Mouse (Mus musculus): Measurements from ENCODE around the gene Bag5.
"Not testable (repeated sequence)": the region's sequence is repeated elsewhere in the genome, so short reads cannot be mapped to it uniquely, and the experiment has no call there.

Gene Bag5

GRCm38 (mm10) chr12:111677421-111677820 is 35.6 kb downstream of the Bag5 start:
- in situ Hi-C loops (cut with MboI, MseI), result loop anchor here (10.0 kb wide), 1 partner anchor 977 kb away; no protein-coding TSS in a partner anchor

GRCm38 (mm10) chr12:111675797-111676580 is 37.1 kb downstream of the Bag5 start:
- in situ Hi-C loops (cut with MboI, MseI), result loop anchor here (10.0 kb wide), 1 partner anchor 979 kb away; no protein-coding TSS in a partner anchor

DNA sequence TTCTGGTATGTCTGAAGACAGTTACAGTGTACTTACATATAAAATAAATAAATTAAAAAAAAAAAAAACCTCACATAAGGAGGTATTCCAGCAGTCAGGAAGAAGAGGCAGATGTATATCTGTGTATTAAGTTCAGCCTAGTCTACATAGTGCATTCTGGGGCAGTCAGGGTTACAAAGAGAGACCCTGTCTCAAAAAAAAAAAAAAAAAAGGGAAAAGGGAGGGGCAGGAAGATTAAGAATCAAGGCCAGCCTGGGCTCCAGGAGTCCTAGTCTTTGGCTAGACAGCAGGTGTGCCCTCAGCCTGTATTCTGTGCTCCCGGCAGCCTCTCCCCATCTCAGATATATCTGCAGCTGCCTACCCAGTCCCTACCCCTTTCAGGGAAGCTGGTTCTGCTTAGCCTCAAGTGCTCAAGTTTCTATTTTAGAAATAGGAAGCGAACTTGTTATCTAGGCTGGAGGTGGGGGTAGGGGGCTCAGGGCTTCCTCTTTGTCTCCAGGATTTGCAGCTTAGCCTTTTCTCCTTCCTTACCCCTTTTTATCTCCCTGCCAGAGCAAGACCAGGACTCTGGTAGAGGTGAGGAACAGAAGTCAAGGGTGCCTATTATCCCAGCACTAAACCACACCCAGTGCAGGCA is 38.1 kb downstream of the Bag5 start:
- in situ Hi-C loops (cut with MboI, MseI), result loop anchor here (10.0 kb wide), 1 partner anchor 980 kb away; no protein-coding TSS in a partner anchor

- in situ Hi-C loops (cut with MboI, MseI), result loop anchor here (10.0 kb wide), 1 partner anchor 982 kb away; no protein-coding TSS in a partner anchor
Observed at GRCm38 (mm10) chr12:111672581-111672980, 40.5 kb downstream of the Bag5 start.

GRCm38 (mm10) chr12:111672176-111672575 is 40.9 kb downstream of the Bag5 start, which contains the start of gene Ckb:
Gene Ckb, minus strand, starts transcription at chr12:111672338.
- in situ Hi-C loops (cut with MboI, MseI), result loop anchor here (10.0 kb wide), 1 partner anchor 983 kb away; no protein-coding TSS in a partner anchor

DNA sequence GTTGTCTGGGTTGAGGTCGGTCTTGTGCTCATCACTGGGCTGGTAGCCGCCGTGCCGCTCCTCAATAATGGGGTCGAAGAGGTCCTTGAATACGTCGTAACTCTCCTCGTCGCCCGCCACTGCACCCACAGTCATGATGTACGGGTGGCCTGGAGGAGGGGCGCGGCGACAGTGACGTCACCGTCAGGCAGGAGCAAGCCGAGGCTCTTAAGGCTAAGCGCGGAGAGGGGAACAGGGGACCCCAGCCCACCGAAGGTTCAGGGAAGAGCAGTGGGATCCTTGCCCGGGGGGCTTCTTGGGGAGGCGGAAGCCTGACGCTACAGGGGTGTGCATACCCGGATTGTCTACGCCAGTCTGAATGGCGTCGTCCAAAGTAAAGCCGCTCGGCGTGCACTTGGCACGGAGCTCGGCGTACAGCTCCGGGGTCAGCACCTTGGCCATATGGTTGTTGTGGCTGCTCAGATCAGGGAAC is 41.6 kb downstream of the Bag5 start:
- in situ Hi-C loops (cut with MboI, MseI), result loop anchor here (10.0 kb wide), 1 partner anchor 983 kb away; no protein-coding TSS in a partner anchor

DNA sequence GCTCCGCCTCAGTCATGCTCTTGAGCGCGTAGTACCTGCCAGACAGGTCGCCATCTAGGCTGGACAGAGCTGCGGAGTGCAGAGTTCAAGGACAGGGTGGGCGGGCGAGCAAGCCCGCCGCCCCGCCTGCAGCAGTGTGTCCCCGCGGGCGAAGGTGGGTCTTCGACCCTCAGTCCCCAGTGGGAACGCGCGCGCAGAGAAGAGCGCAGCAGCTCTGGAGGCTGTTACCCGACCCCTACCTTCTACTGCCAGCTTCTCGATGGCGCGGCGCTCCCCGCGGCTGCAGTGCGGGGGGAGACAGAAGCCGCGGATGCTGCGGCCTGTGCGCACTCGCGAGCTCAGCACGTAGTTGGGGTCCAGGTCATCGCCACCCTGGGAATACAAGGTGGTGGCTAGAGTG is 42.1 kb downstream of the Bag5 start:
- in situ Hi-C loops (cut with MboI, MseI), result loop anchor here (10.0 kb wide), 1 partner anchor 984 kb away; no protein-coding TSS in a partner anchor

DNA sequence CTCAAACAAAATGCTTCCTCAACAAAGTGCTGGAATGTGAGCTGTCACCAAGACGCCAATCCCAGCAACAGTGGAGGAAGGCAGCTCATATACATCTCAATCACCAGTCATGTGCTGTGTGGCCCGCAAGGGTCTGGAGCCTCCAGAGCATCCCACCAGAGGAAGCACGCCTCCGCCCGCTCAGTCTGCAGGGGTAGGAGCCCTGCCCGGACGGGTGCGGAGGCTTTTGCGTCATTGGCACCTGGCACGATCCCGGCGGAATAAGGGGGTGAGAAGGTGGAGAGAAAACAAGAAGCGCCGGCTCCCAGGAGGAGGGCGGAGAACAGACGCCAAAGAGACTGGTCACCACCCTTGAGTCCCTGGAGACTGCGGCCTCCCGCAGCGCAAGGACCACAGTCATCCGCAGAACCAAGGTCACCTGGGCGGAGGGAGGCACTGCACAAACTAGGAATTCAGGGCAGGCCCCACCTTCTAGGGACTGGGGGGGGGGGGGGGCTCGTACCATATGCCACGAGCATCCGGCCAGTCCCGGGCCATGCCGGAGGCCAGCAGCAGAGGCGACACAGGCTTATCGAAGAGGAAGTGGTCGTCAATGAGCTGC is 42.6 kb downstream of the Bag5 start:
- in situ Hi-C loops (cut with MboI, MseI), result loop anchor here (10.0 kb wide), 1 partner anchor 984 kb away; no protein-coding TSS in a partner anchor

DNA sequence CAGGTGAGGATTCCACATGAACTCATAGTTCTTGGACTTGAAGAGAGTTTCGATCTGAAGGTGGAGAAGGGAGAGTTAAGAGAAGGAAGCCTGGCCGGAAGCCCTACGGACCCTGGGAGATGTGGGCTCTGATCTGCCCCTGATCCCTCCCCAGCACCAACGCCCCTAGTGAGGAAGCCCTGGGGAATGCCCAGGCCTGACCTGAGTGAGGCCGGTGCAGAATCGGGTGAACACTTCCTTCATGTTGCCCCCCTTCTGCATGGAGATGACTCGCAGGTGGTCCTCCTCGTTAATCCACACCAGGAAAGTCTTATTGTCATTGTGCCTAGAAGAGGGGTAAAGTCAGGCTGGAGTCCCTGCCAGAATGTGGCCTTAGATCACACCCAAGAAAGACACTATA is 43.1 kb downstream of the Bag5 start:
- in situ Hi-C loops (cut with MboI, MseI), result loop anchor here (5.0 to 10.0 kb wide), 3 partner anchors 32 to 985 kb away; no protein-coding TSS in a partner anchor

DNA sequence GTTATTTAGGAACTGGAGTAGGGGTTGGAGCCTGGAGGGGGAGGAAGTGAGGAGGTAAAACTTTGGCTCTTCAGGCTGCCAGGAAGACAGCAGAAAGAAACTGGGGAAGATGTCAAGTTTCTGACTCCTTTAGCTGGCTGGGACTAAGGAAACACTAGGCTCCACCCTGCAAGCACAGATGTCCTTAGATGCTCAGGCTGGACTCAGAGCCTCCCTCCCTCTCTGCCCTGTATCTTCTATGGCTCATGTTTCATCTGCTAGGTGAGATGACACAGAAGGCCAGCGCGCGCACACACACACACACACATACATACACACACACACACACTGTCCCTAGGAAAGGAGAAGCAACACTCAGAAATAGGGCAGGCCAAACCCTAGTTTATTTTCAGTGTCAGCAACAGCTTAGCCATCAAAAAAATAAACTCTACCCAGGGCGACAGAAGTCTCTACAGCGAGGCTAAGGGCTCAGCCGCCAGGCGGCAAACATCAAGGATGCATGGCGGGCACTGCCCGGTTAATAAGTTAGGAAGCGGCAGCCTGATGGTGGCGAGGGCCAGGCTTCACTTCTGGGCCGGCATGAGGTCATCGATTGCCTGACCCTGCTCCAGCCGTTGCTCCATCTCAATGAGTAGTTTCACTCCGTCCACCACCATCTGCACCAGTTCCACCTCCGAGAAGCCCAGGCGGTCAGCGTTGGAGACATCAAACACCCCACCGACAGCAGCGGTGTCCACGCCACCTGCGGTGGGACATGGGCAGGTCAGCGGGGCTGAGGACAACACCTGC is 43.9 kb downstream of the Bag5 start:
- in situ Hi-C loops (cut with MboI, MseI), result loop anchor here (5.0 kb wide), 2 partner anchors 33 to 63 kb away; no protein-coding TSS in a partner anchor

- in situ Hi-C loops (cut with MboI, MseI), result loop anchor here (5.0 kb wide), 2 partner anchors 34 to 64 kb away; no protein-coding TSS in a partner anchor
Observed at GRCm38 (mm10) chr12:111668457-111668912, 44.6 kb downstream of the Bag5 start.

GRCm38 (mm10) chr12:111667421-111667820 is 45.6 kb downstream of the Bag5 start:
- in situ Hi-C loops (cut with MboI, MseI), result loop anchor here (5.0 kb wide), 2 partner anchors 35 to 65 kb away; no protein-coding TSS in a partner anchor

DNA sequence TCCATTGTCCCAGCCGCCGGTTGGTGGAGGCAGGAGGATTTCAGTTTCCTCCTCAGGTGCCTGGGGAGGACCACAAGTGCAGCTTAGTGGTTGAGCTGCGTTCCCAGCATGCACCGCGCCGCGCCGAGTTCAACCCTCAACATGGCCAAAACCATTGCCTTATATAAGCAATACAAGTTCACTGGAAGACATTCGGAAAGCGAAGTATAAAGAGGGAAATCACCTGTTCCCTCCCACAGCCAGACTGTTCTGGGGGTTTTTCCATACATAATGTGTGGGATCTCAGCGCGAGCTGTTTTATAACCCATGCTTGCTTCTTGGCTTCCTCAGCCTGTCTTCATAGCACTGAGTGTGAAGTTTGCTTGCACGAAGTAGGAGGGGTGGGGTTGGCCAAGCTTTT is 46.7 kb downstream of the Bag5 start:
- in situ Hi-C loops (cut with MboI, MseI), result loop anchor here (5.0 kb wide), 2 partner anchors 36 to 66 kb away; no protein-coding TSS in a partner anchor

DNA sequence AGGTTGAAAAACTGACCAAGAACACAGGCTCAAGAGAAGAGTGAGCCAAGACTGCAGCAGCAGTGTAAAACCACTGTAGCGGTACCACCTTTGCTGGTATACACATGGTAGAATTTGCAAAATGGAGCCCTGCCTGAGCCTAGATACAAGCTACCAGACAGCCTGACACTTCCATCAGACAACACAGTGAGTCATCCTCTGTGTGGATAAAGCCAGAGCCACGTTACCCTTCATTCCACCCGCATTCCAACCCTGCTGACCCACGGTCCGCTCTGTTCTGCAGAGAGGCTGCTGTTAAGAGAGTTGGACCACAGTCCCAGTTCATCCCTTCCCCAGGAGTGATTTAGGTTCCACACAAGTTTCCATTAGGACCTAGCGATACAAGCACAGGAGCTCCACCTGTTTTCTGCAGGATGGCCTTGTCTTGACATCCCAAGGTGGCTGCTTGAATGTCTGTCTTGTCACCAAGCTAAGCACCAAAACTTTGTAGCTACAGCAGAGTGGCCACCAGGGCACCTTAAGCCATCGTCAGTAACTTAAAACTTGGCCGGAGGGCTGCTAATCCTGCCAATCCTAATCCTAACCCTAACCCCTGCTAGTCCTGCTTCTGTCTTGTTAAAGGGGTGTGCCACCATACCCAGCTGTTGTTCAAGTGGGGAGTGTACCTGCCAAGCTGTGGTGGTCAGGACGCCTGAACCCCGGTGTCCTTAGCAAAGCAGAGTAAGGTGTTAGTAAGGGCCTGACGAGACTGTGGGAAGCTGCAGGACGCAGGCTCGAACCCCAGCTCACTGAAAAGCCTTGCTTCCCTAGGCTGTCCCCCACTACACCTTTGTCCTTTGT is 47.8 kb downstream of the Bag5 start:
- in situ Hi-C loops (cut with MboI, MseI), result loop anchor here (5.0 kb wide), 2 partner anchors 37 to 67 kb away; no protein-coding TSS in a partner anchor

DNA sequence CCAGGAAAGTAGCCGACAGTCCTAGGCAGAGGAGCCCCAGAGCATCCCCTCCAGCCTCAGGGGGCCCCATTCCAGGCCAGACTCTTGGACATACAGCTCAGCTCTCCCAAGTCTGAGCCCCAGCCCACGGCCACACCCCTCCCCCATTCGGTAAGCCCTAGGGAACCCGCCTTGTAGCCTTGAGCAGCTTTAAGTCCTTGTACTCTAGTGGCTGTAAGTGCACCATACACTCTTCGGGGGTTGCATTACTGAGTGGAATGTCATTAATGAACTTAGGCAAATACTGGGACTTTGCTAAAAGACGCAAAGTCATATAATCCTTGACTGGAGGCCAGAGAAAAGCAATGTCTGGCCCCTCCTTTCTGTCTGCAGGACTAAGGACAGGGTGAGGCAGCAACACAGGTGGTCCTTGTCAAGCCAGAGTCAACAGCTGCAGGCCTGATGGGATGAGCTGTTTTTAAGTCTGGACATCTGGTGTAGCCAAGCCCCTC is 48.9 kb downstream of the Bag5 start:
- in situ Hi-C loops (cut with MboI, MseI), result no loop called here

DNA sequence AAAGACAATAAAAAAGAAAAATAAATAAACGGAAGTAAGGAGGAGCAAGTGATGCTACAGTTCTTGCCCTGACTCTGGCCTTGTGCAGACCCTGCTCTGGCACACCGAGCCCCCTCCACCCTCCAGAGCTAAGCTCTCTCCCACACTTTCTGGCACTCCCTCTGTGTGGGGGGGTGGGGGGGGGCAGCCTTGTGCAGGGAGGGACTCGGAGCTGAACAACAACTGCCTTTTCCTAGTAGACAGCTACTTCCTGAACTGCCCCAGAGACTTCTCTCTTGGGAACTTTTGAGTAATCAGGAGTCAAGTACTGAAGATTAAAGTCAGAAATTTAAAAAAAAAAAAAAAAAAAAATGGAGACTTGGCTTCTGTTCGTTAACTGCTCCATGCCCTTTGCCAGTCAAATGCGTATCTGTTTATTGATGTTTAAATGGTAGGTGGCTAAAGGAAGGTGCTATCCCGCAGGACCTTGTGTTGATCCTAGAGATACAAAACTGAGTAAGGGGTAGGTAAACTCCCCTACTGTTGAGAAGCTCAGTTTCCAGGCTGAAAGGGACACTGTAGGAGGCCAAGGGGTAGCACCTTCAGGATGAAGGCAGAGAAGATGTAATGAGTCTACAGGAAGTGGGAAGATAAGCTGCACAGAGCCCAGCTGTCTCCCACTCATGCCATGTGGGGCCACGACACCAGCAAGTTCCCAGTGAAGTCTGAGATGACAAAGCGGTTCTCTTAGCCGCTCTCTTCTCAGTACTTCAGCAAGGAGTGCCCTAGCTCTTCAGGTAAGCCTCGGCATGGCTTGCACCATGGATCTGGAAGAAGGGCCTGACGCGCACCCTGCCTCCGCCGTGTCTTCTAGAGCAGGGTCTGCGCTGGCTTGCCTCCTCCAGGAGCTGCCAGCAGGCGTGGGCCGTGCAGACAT is 49.6 kb downstream of the Bag5 start:
- in situ Hi-C loops (cut with MboI, MseI), result no loop called here

- in situ Hi-C loops (cut with MboI, MseI), result not testable (repeated sequence)
Observed at GRCm38 (mm10) chr12:111661554-111661953, 51.5 kb downstream of the Bag5 start.

GRCm38 (mm10) chr12:111660628-111661027 is 52.4 kb downstream of the Bag5 start:
- in situ Hi-C loops (cut with MboI, MseI), result no loop called here

Data from T-helper 1 cell (primary cell).